In genomic region chr12:84222405-84222961, GRCm38 (mm10) we compare ENCODE assay signal across 8 mouse cellular contexts. TPM values are rescaled to one million over a fixed set of nuclear protein-coding genes. Genes with fewer than 3 reads are reported as not detected.
A peak's percentile ranks its signal among the peaks of the same experiment; 100 is the strongest.
DNase-seq lines count a peak whose midpoint lies in the region; ATAC-seq and TF ChIP-seq lines count a peak whose summit lies in the region.

No protein-coding gene starts in this region.

- H3K27me3 ChIP-seq in G1E (ENCODE audit: insufficient read depth, low read length), result peaks cover 9% of the 10 kb centered on the region
- no peaks in the 10 kb centered on the region for H3K27me3 ChIP-seq in heart, adult 2 months (ENCODE audit: control insufficient read depth, insufficient read depth, low read length)
- no peaks in the 10 kb centered on the region; the same call in none of the 2 replicates for H3K27me3 ChIP-seq in liver, embryonic 12.5 days (replicated peaks)
- no peaks in the 10 kb centered on the region for H3K27me3 ChIP-seq in thymus, adult 2 months (ENCODE audit: control insufficient read depth, insufficient read depth, low read length)

- peak; percentile 79 for DNase-seq in 3134 (ENCODE audit: extremely low read depth, insufficient read length, low spot score)
- DNase-seq in G1E (ENCODE audit: low spot score), result no peak
- peak; percentile 67 for DNase-seq in embryo, embryonic 9.5 days (ENCODE audit: extremely low spot score)
- DNase-seq in heart, adult 2 months, result peak; percentile 75 to 81
- DNase-seq in kidney, adult 11 months, result peak; percentile 70
- DNase-seq in thymus, adult 2 months, result peak; percentile 47

- no peaks in the 10 kb centered on the region for H3K79me2 ChIP-seq in heart, adult 2 months (replicated peaks; ENCODE audit: control insufficient read depth, insufficient read depth, low read length)

- no peak for ATAC-seq in G1E (ENCODE audit: extremely low read depth, insufficient number of reproducible peaks, low FRiP score, poor library complexity, severe bottlenecking)
- no peak for ATAC-seq in liver, embryonic 12.5 days
- ATAC-seq in monocyte, adult 5-6 weeks (replicated peaks; ENCODE audit: insufficient number of reproducible peaks, low FRiP score, low TSS enrichment, poor library complexity, severe bottlenecking), result peak; percentile 75

- TF ChIP-seq EP300 in heart, adult 2 months (IDR thresholded peaks at IDR 0.05; ENCODE audit: insufficient read depth, low read depth, low read length), result no peak

- H3K9me3 ChIP-seq in G1E (replicated peaks), result peaks cover 4% of the 10 kb centered on the region; the same call in 1 of the 2 replicates
- H3K9me3 ChIP-seq in liver, embryonic 12.5 days (replicated peaks), result peaks cover 4% of the 10 kb centered on the region; the same call in 1 of the 2 replicates

- H3K4me3 ChIP-seq in G1E (ENCODE audit: low read depth, low read length), result peak overlapping the region; percentile 27; the same call in 1 of the 2 replicates
- peak overlapping the region; percentile 45 for H3K4me3 ChIP-seq in heart, adult 2 months
- H3K4me3 ChIP-seq in liver, embryonic 12.5 days, result peak overlapping the region; percentile 43
- no peak overlapping the region for H3K4me3 ChIP-seq in thymus, adult 2 months (ENCODE audit: control insufficient read depth, insufficient read depth, low read length)

- peak overlapping the region; percentile 55 for H3K9ac ChIP-seq in heart, adult 2 months (ENCODE audit: low read depth, low read length)
- peak overlapping the region; percentile 56 for H3K9ac ChIP-seq in liver, embryonic 12.5 days

- no peak for TF ChIP-seq POLR2A in heart, adult 2 months (IDR thresholded peaks at IDR 0.05; ENCODE audit: insufficient read depth, low read depth, low read length)
- no peak for TF ChIP-seq POLR2A in thymus, adult 2 months (IDR thresholded peaks at IDR 0.05; ENCODE audit: control insufficient read depth, extremely low read depth, insufficient read depth, low read length, poor library complexity)

- intact Hi-C loops in heart, adult 2 months (cut with DNase I), result no loop called here

- peak overlapping the region; percentile 72 for H3K4me2 ChIP-seq in liver, embryonic 12.5 days

- TF ChIP-seq CTCF in G1E (IDR thresholded peaks at IDR 0.05; ENCODE audit: low read depth, low read length), result no peak
- TF ChIP-seq CTCF in heart, adult 2 months (IDR thresholded peaks at IDR 0.05), result peak; percentile 8; the same call in 1 of the 2 replicates
- no peak for TF ChIP-seq CTCF in thymus, adult 2 months (IDR thresholded peaks at IDR 0.05; ENCODE audit: borderline replicate concordance, control insufficient read depth, extremely low read depth, insufficient read depth, low read length, poor library complexity)

- H3K27ac ChIP-seq in heart, adult 2 months, result peak overlapping the region; percentile 65; the same call in 1 of the 2 replicates
- no peak overlapping the region for H3K27ac ChIP-seq in liver, embryonic 12.5 days
- no peak overlapping the region for H3K27ac ChIP-seq in thymus, adult 2 months (ENCODE audit: control insufficient read depth, insufficient read depth, low read length)

- H3K4me1 ChIP-seq in G1E (ENCODE audit: insufficient read depth, low read depth, low read length), result peaks cover 53% of the 10 kb centered on the region
- H3K4me1 ChIP-seq in heart, adult 2 months (ENCODE audit: control insufficient read depth, insufficient read depth, low read length), result peaks cover 3% of the 10 kb centered on the region
- H3K4me1 ChIP-seq in liver, embryonic 12.5 days, result peaks cover 48% of the 10 kb centered on the region
- peaks cover 29% of the 10 kb centered on the region for H3K4me1 ChIP-seq in thymus, adult 2 months (replicated peaks; ENCODE audit: control insufficient read depth, insufficient read depth, low read length)

- WGBS in heart, adult 2 months, result 2% methylated on average over 17 of the region's 17 CpGs
- WGBS in liver, embryonic 12.5 days (ENCODE audit: insufficient replicate concordance), result 2% methylated on average over 17 of the region's 17 CpGs
- 13% methylated on average over 17 of the region's 17 CpGs for WGBS in thymus, adult 2 months

- H3K36me3 ChIP-seq in G1E (replicated peaks), result peaks cover 1% of the 10 kb centered on the region
- no peaks in the 10 kb centered on the region for H3K36me3 ChIP-seq in heart, adult 2 months (ENCODE audit: control insufficient read depth, insufficient read depth, low read length)
- H3K36me3 ChIP-seq in liver, embryonic 12.5 days, result no peaks in the 10 kb centered on the region
- H3K36me3 ChIP-seq in thymus, adult 2 months (ENCODE audit: control insufficient read depth, insufficient read depth, low read length), result no peaks in the 10 kb centered on the region

RNA-seq across cellular contexts. Expression of gene Elmsan1, which starts 3.8 kb away (rescaled TPM):
- total RNA-seq in G1E (2014; fragmentation: Nextera tagmentation) (66.7 and 72.7 TPM in 2 replicates), G1E (2017) (21.0 and 21.4 TPM in 2 replicates)
- polyA plus RNA-seq in G1E (2012), result 125 and 140 TPM in 2 replicates
- total RNA-seq in heart, adult 2 months (2021), result 10 to 100 TPM; 12.3 to 14.7 TPM
- polyA plus RNA-seq in heart, adult 2 months (2012; rRNA removed), result 8.1 and 8.4 TPM in 2 replicates
- polyA plus RNA-seq in liver, embryonic 12.5 days (2016; fragmentation: Nextera tagmentation; extraction: Ambion mirVana), result 6.9 and 8.0 TPM in 2 replicates
- total RNA-seq in monocyte, adult 5-6 weeks (2017), result 21.6 to 42.4 TPM (median 28.2 TPM) in 3 replicates
- 26.1 and 30.9 TPM in 2 replicates for polyA plus RNA-seq in thymus, adult 2 months (2012; rRNA removed)
